Mouse (Mus musculus) spleen, postnatal 36 days (tissue): ENCODE measurements at regions not wholly inside any gene's neighbourhood (a gene's known extent, or its start where the extent isn't known, plus 50 kb on each side); places are given as distances from the start of the nearest gene placed in this dataset.

Source experiments
- DNase-seq, 2 experiments: peaks; one replicate each; pipeline ENCODE4 v3.0.0; 2022; ENCODE audit warnings: low spot score in 2 of 2, mixed read lengths in 1 of 2

DNA sequence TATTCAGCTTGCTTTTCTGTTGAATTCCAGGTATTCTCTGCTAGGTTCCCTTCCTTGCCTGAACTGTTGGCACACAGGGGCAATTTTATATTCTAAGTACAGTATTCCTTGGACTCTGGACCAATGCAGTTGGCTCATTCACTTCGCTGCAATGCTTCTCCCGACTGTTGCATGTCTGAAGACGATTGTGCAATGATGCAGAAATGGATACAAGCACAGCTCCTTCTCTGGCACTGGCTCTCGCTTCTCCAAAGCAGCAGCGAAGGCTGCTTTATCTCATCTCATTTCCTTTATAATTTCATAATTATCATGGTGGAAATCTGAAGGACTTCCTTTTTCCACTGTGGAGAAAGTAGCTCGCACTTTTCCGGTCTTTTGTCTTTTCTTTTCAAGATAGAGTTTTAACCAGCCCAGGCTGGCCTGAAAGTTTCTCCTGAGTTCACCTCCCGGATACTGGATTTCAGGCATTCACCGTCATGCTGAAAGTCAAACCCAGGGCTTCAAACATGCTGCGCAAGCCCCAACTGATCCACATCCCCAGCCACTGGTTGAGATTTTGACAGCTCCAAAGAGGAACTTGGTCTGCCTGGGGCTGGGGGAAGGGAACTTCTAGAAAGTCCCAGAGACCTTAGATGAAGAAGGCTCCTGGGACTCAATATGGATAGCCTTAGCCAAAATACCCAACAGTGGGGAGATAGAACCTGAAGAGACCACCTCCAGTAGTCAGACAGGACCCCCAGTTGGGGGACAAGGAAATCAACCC, 55.6 kb upstream of the Akirin2 start:
- no peak for DNase-seq

DNA sequence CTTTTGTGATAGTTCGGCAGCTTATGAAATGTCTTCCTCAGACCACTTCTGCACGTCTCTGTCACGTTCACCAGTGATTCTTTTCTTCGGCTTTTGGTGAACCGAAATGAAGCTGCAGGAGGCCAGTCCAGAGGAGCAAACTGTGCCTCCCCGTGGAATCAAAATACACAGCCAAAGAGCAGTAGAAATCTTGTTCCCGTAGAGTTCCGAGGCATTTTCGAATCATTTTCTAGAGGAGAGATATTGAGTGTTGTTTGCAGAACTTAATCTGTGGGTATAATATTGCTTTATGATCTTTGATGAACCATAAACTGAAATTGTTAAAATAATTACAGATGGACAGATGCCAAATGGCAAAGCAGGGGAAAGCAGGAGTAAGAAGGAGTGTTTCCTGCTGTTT, 52.4 kb upstream of the Akirin2 start:
- DNase-seq = no peak

GRCm38 (mm10) chr4:34498781-34499180, 52.0 kb upstream of the Akirin2 start:
- DNase-seq = no peak

- no peak for DNase-seq
These were observed 51.0 kb upstream of the Akirin2 start for GRCm38 (mm10) chr4:34499731-34500130.
